Comparison of ENCODE assay signal across 1 mouse cellular context in the genomic region with DNA sequence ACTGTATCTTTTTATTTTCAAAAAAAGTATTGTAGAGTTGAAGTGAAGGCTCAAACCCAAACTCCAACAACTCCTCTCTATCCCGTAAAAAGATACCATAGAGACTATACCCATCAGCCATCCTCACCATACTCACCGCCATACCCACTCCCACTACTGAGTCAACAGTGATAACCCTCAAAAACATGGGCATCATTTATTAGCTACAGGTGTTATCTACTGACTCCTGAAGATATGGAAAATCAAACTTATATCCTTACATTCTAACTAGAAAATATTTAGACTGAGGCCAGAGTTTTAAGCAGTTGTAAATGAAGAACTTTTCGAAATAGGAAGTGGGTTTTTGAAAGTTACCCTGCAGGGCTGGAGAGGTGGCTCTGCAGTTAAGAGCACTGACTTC.
A peak's percentile ranks its signal among the peaks of the same experiment; 100 is the strongest.
TF ChIP-seq lines count a peak whose summit lies in the region.

No protein-coding gene starts in this region.

TF ChIP-seq in MEL, 35 proteins besides CTCF, POLR2A, EP300 and RAD21 (continued from another document):
- TF ChIP-seq BHLHE40 (IDR thresholded peaks at IDR 0.05; ENCODE audit: borderline replicate concordance, low read depth, low read length) (no peak), TCF12 (IDR thresholded peaks at IDR 0.05; ENCODE audit: low read depth, low read length) (peak; percentile 65), TAL1 (IDR thresholded peaks at IDR 0.05; ENCODE audit: low read length) (peak; percentile 58), JUND (IDR thresholded peaks at IDR 0.05; ENCODE audit: low read depth, low read length) (no peak), ZC3H11A (IDR thresholded peaks at IDR 0.05; ENCODE audit: low read depth, low read length) (no peak), SIN3A (IDR thresholded peaks at IDR 0.05; ENCODE audit: low read length) (no peak), RCOR1 (IDR thresholded peaks at IDR 0.05; ENCODE audit: low read depth, low read length) (0 out of 2 replicates have a peak, but pooled peaks have one; percentile 42), GABPA (IDR thresholded peaks at IDR 0.05; ENCODE audit: low read depth, low read length) (no peak), MAX (IDR thresholded peaks at IDR 0.05; ENCODE audit: low read length) (no peak), GATA1 (IDR thresholded peaks at IDR 0.05; ENCODE audit: low read depth, low read length) (peak; percentile 40; the same call in 1 of the 2 replicates), ZNF384 (IDR thresholded peaks at IDR 0.05; ENCODE audit: low read depth, low read length) (peak; percentile 54; the same call in 1 of the 2 replicates)
